Mouse (Mus musculus): Measurements from ENCODE around the gene Zmynd8. TPM values are rescaled to one million over a fixed set of nuclear protein-coding genes. Genes with fewer than 3 reads are reported as not detected.

The Zmynd8 gene
- polyA plus RNA-seq, 1 experiment = 20.7 TPM

- peaks cover 14% of the 10 kb centered on the region for H3K27me3 ChIP-seq (ENCODE audit: control insufficient read depth, insufficient read depth, insufficient read length)
- H3K79me2 ChIP-seq (ENCODE audit: control insufficient read depth, insufficient read depth) = no peaks in the 10 kb centered on the region
- H3ac ChIP-seq (ENCODE audit: control insufficient read depth, insufficient read length, low read depth) = no peak overlapping the region
- no peaks in the 10 kb centered on the region for H3K36me3 ChIP-seq (ENCODE audit: control insufficient read depth, insufficient read depth)
- no peak overlapping the region for H3K4me3 ChIP-seq (ENCODE audit: insufficient read depth, poor library complexity, severe bottlenecking)
- no peak for TF ChIP-seq USF1 (IDR thresholded peaks at IDR 0.05; ENCODE audit: low read depth)
- TF ChIP-seq CEBPB (IDR thresholded peaks at IDR 0.05; ENCODE audit: low read depth) = no peak
- no peak for TF ChIP-seq CTCF (IDR thresholded peaks at IDR 0.05; ENCODE audit: control insufficient read depth, insufficient read depth, insufficient read length)
- TF ChIP-seq MAX (IDR thresholded peaks at IDR 0.05) = no peak
- TF ChIP-seq FOSL1 (IDR thresholded peaks at IDR 0.05; ENCODE audit: insufficient read depth, low read length, poor library complexity, severe bottlenecking) = no peak
- TF ChIP-seq MYOG (IDR thresholded peaks at IDR 0.05; ENCODE audit: control insufficient read depth, extremely low read depth, insufficient read length) = no peak
- no peak for TF ChIP-seq MYOD1 (IDR thresholded peaks at IDR 0.05; ENCODE audit: control insufficient read depth, insufficient read length, low read depth)
- H3K79me3 ChIP-seq (ENCODE audit: low read depth) = no peaks in the 10 kb centered on the region
These were observed 150.4 kb downstream of the Zmynd8 start for GRCm38 (mm10) chr2:165748426-165748825.

DNA sequence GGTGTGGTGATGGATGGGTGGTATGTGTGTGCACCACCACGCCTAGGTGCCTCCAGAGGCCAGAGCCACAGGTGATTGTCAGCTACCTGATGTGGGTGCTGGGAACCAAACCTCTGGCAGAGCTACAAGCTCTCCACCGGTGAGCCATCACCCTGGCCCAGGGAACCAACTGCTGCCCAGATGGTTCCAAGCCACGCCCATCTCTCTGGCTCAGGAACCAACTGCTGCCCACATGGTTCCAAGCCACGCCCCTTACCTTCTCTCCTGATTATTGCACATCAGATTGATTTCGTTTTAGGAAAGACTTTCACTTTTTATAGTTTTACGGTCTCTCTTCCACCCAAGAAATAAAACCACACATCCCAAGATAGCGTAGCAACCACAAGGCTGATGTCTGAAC is 150.8 kb downstream of the Zmynd8 start:
- no peak for TF ChIP-seq CTCF (IDR thresholded peaks at IDR 0.05; ENCODE audit: control insufficient read depth, insufficient read depth, insufficient read length)
- no peak for TF ChIP-seq CEBPB (IDR thresholded peaks at IDR 0.05; ENCODE audit: low read depth)
- TF ChIP-seq MAX (IDR thresholded peaks at IDR 0.05) = no peak
- TF ChIP-seq MYOD1 (IDR thresholded peaks at IDR 0.05; ENCODE audit: control insufficient read depth, insufficient read length, low read depth) = no peak
- no peak for TF ChIP-seq FOSL1 (IDR thresholded peaks at IDR 0.05; ENCODE audit: insufficient read depth, low read length, poor library complexity, severe bottlenecking)
- peaks cover 14% of the 10 kb centered on the region for H3K27me3 ChIP-seq (ENCODE audit: control insufficient read depth, insufficient read depth, insufficient read length)
- H3K79me2 ChIP-seq (ENCODE audit: control insufficient read depth, insufficient read depth) = no peaks in the 10 kb centered on the region
- H3ac ChIP-seq (ENCODE audit: control insufficient read depth, insufficient read length, low read depth) = no peak overlapping the region
- H3K4me3 ChIP-seq (ENCODE audit: insufficient read depth, poor library complexity, severe bottlenecking) = no peak overlapping the region
- H3K36me3 ChIP-seq (ENCODE audit: control insufficient read depth, insufficient read depth) = no peaks in the 10 kb centered on the region
- H3K79me3 ChIP-seq (ENCODE audit: low read depth) = no peaks in the 10 kb centered on the region

GRCm38 (mm10) chr2:165745306-165746098 is 153.3 kb downstream of the Zmynd8 start:
- no peak for TF ChIP-seq CTCF (IDR thresholded peaks at IDR 0.05; ENCODE audit: control insufficient read depth, insufficient read depth, insufficient read length)
- no peak for TF ChIP-seq MYOD1 (IDR thresholded peaks at IDR 0.05; ENCODE audit: control insufficient read depth, insufficient read length, low read depth)
- peaks cover 14% of the 10 kb centered on the region for H3K27me3 ChIP-seq (ENCODE audit: control insufficient read depth, insufficient read depth, insufficient read length)
- no peak overlapping the region for H3K4me3 ChIP-seq (ENCODE audit: insufficient read depth, poor library complexity, severe bottlenecking)
- no peak overlapping the region for H3ac ChIP-seq (ENCODE audit: control insufficient read depth, insufficient read length, low read depth)
- H3K36me3 ChIP-seq (ENCODE audit: control insufficient read depth, insufficient read depth) = no peaks in the 10 kb centered on the region
- H3K79me3 ChIP-seq (ENCODE audit: low read depth) = no peaks in the 10 kb centered on the region
- H3K79me2 ChIP-seq (ENCODE audit: control insufficient read depth, insufficient read depth) = no peaks in the 10 kb centered on the region

GRCm38 (mm10) chr2:165742210-165742786 is 156.5 kb downstream of the Zmynd8 start:
- TF ChIP-seq CTCF (IDR thresholded peaks at IDR 0.05; ENCODE audit: control insufficient read depth, insufficient read depth, insufficient read length) (no peak), FOSL1 (IDR thresholded peaks at IDR 0.05; ENCODE audit: insufficient read depth, low read length, poor library complexity, severe bottlenecking) (no peak), MAX (IDR thresholded peaks at IDR 0.05) (no peak), MYOG (IDR thresholded peaks at IDR 0.05; ENCODE audit: control insufficient read depth, extremely low read depth, insufficient read length) (no peak), MYOD1 (IDR thresholded peaks at IDR 0.05; ENCODE audit: control insufficient read depth, insufficient read length, low read depth) (no peak), USF1 (IDR thresholded peaks at IDR 0.05; ENCODE audit: low read depth) (no peak), CEBPB (IDR thresholded peaks at IDR 0.05; ENCODE audit: low read depth) (no peak)
- Histone ChIP-seq H3K79me2 (ENCODE audit: control insufficient read depth, insufficient read depth) (no peaks in the 10 kb centered on the region), H3K79me3 (ENCODE audit: low read depth) (no peaks in the 10 kb centered on the region), H3K27me3 (ENCODE audit: control insufficient read depth, insufficient read depth, insufficient read length) (peaks cover 10% of the 10 kb centered on the region), H3K36me3 (ENCODE audit: control insufficient read depth, insufficient read depth) (no peaks in the 10 kb centered on the region), H3K4me3 (ENCODE audit: insufficient read depth, poor library complexity, severe bottlenecking) (no peak overlapping the region), H3ac (ENCODE audit: control insufficient read depth, insufficient read length, low read depth) (no peak overlapping the region)

DNA sequence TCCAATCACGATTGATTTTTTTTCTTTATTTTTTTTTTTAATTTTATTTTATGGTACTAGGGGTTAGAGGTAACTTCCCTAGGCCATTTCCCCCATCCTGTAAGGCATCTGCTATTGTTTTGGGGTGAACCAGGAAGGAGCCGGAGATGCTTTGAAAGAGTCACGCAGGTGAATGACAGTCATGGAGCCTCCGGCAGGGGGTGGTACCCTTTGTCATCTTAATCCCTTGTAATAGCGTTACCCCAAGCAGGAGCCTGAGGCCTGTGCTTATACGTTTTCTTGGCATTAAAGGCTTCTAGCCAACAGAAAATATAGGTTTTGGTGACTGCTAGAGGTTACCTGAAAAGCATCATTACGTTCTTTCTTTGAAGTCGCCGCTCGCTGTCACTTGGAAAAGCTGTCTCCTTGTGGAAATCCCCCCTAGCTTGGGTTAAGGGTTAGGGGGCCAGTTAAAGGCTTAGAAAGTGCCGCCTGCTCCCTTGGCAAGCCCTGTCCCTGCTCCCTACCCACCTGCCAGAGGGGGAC is 157.2 kb downstream of the Zmynd8 start:
- H3ac ChIP-seq (ENCODE audit: control insufficient read depth, insufficient read length, low read depth) = no peak overlapping the region
- no peaks in the 10 kb centered on the region for H3K79me3 ChIP-seq (ENCODE audit: low read depth)
- H3K27me3 ChIP-seq (ENCODE audit: control insufficient read depth, insufficient read depth, insufficient read length) = peaks cover 10% of the 10 kb centered on the region
- TF ChIP-seq MYOG (IDR thresholded peaks at IDR 0.05; ENCODE audit: control insufficient read depth, extremely low read depth, insufficient read length) (no peak), USF1 (IDR thresholded peaks at IDR 0.05; ENCODE audit: low read depth) (no peak), FOSL1 (IDR thresholded peaks at IDR 0.05; ENCODE audit: insufficient read depth, low read length, poor library complexity, severe bottlenecking) (no peak), MAX (IDR thresholded peaks at IDR 0.05) (no peak), MYOD1 (IDR thresholded peaks at IDR 0.05; ENCODE audit: control insufficient read depth, insufficient read length, low read depth) (no peak), CTCF (IDR thresholded peaks at IDR 0.05; ENCODE audit: control insufficient read depth, insufficient read depth, insufficient read length) (no peak), CEBPB (IDR thresholded peaks at IDR 0.05; ENCODE audit: low read depth) (no peak)
- no peak overlapping the region for H3K4me3 ChIP-seq (ENCODE audit: insufficient read depth, poor library complexity, severe bottlenecking)
- H3K79me2 ChIP-seq (ENCODE audit: control insufficient read depth, insufficient read depth) = no peaks in the 10 kb centered on the region
- no peaks in the 10 kb centered on the region for H3K36me3 ChIP-seq (ENCODE audit: control insufficient read depth, insufficient read depth)
